Mouse (Mus musculus): ENCODE measurements at regions not wholly inside any gene's neighbourhood (a gene's known extent, or its start where the extent isn't known, plus 50 kb on each side); places are given as distances from the start of the nearest gene placed in this dataset.
"Not testable (repeated sequence)": the region's sequence is repeated elsewhere in the genome, so short reads cannot be mapped to it uniquely, and the experiment has no call there.

DNA sequence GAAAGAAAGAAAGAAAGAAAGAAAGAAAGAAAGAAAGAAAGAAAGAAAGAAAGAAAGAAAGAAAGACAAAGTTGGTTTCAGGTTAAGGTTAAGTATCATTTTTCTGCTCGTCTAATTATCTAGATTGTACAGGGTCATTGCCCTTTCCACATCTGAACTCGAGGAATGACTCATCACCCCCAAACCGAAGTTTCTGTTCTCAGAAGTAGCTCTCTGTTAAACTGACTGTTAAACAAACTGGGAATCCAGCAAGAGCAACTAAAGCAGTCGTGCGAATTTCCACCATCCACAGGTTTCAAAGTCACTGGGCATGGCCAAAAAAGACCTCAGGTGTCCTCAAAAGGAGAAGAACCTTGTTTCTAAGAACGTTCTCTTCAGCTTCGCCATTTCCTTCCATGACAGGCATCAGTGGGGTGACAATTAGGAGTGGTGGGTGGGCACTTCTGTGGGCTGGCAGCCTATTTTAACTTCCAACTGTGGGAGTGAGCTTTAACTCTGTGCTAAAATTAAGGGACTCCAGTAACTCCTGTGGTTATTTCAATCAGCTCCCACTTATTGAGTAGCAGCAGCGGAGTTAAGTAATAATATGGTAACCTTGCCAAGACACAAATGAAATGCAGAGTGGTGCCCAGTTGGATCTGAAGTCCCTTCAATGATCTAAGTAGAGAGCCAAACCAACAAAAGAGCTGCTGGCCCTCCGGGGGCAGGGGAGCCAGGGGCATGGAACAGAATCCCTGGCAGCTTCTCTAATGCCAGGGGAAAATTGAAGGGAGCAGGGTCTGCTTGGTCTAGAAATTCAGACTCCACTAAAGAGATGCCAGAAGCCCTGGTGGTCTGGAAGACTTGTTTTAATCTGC lies 470.5 kb upstream of the Smim15 start:
- no peak for ATAC-seq (ENCODE audit: low FRiP score)
- no peak overlapping the region for H3K27ac ChIP-seq
- WGBS: 84% methylated on average over 9 of the region's 9 CpGs
- no peaks in the 10 kb centered on the region for H3K4me1 ChIP-seq (replicated peaks)
- no peaks in the 10 kb centered on the region for H3K27me3 ChIP-seq
- no peaks in the 10 kb centered on the region for H3K9me3 ChIP-seq
- H3K4me2 ChIP-seq: no peak overlapping the region
- no peak overlapping the region for H3K4me3 ChIP-seq
- H3K9ac ChIP-seq: no peak overlapping the region
- H3K36me3 ChIP-seq: no peaks in the 10 kb centered on the region

- 88% methylated on average over 10 of the region's 10 CpGs for WGBS
- H3K27ac ChIP-seq: no peak overlapping the region
- H3K27me3 ChIP-seq: no peaks in the 10 kb centered on the region
- H3K4me2 ChIP-seq: no peak overlapping the region
- H3K9ac ChIP-seq: no peak overlapping the region
- H3K4me3 ChIP-seq: no peak overlapping the region
- ATAC-seq (ENCODE audit: low FRiP score): no peak
- H3K36me3 ChIP-seq: no peaks in the 10 kb centered on the region
- H3K4me1 ChIP-seq (replicated peaks): no peaks in the 10 kb centered on the region
- no peaks in the 10 kb centered on the region for H3K9me3 ChIP-seq
Observed at GRCm38 (mm10) chr13:107571539-107571938, 472.7 kb upstream of the Smim15 start.

GRCm38 (mm10) chr13:107569477-107569876 lies 474.8 kb upstream of the Smim15 start:
- WGBS: 90% methylated on average over 2 of the region's 2 CpGs
- Histone ChIP-seq H3K36me3 (no peaks in the 10 kb centered on the region), H3K9ac (no peak overlapping the region), H3K4me1 (replicated peaks) (no peaks in the 10 kb centered on the region), H3K4me2 (no peak overlapping the region), H3K27ac (no peak overlapping the region), H3K27me3 (no peaks in the 10 kb centered on the region), H3K9me3 (no peaks in the 10 kb centered on the region), H3K4me3 (no peak overlapping the region)
- no peak for ATAC-seq (ENCODE audit: low FRiP score)

DNA sequence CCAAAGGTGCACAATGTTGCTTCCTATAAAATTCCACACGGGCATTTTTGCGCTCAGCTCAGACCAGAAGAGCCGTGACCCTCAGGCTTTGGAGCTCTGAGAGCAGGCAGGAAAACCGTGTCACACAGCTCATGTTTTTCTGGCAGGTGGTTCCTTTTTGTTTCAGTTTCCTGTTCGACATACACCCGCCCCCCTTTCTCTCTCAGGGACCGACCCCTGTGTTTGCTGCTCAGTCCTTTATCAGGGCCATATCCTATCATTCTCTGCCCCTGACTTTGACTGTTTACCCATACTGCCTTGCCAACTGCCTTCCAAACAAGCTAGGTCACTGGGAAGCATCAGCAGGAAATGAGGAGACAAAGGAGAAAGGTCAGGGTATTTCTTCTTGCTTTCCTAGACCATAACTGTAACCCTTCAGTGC lies 475.5 kb upstream of the Smim15 start:
- Histone ChIP-seq H3K4me1 (replicated peaks) (no peaks in the 10 kb centered on the region), H3K9ac (no peak overlapping the region), H3K36me3 (no peaks in the 10 kb centered on the region), H3K27me3 (no peaks in the 10 kb centered on the region), H3K27ac (no peak overlapping the region), H3K4me3 (no peak overlapping the region), H3K4me2 (no peak overlapping the region), H3K9me3 (no peaks in the 10 kb centered on the region)
- ATAC-seq (ENCODE audit: low FRiP score): no peak
- WGBS: 73% methylated on average over 7 of the region's 7 CpGs

DNA sequence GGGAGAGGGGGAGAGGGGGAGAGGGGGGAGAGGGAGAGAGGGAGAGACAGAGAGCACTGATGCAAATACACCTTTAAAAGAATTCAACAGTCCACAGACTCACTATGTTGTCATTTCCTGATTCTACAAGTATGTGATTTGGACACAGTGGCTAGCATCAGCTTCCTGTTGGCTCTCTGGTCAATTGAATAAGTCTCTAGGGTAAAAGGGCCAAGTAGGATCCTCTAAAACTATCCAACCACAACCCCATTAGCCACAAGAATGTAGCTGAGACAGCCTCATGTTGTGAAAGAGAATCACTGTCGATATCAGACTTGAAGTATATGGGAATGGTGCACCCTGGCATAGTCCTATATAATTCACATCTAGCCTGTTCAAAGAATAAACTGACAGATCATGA lies 481.8 kb upstream of the Smim15 start:
- H3K27ac ChIP-seq: no peak overlapping the region
- no peaks in the 10 kb centered on the region for H3K36me3 ChIP-seq
- H3K4me1 ChIP-seq (replicated peaks): no peaks in the 10 kb centered on the region
- H3K4me3 ChIP-seq: no peak overlapping the region
- H3K9me3 ChIP-seq: no peaks in the 10 kb centered on the region
- no peak for ATAC-seq (ENCODE audit: low FRiP score)
- no peaks in the 10 kb centered on the region for H3K27me3 ChIP-seq
- H3K4me2 ChIP-seq: no peak overlapping the region
- WGBS: 79% methylated on average over 1 of the region's 1 CpGs
- H3K9ac ChIP-seq: no peak overlapping the region

- Histone ChIP-seq H3K4me1 (replicated peaks) (no peaks in the 10 kb centered on the region), H3K27me3 (no peaks in the 10 kb centered on the region), H3K27ac (no peak overlapping the region), H3K4me2 (no peak overlapping the region), H3K9me3 (no peaks in the 10 kb centered on the region), H3K36me3 (no peaks in the 10 kb centered on the region), H3K4me3 (no peak overlapping the region), H3K9ac (no peak overlapping the region)
- ATAC-seq (ENCODE audit: low FRiP score): no peak
- WGBS: 80% methylated on average over 2 of the region's 2 CpGs
Observed at GRCm38 (mm10) chr13:107561529-107561928, 482.7 kb upstream of the Smim15 start.

DNA sequence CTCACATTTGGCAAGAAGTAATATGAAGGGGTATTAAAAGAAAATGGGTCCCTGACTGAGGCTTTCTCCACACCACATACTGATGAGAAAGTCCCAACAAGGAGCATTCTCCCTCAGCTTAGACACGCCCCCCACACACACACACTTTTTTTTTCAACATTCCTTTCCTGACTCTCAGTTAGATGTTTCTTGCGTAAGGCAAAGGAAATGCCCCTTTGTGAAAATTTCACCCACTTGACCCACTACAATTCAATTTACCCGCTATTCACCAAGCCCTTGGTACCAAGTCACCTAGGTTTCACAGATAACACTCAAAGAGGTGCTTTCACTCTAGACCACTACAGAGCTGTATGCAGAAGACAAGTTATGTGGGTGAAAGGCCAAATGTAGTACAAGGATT lies 488.3 kb upstream of the Smim15 start:
- Histone ChIP-seq H3K27ac (no peak overlapping the region), H3K4me2 (no peak overlapping the region), H3K9me3 (no peaks in the 10 kb centered on the region), H3K4me3 (no peak overlapping the region), H3K4me1 (replicated peaks) (no peaks in the 10 kb centered on the region), H3K9ac (no peak overlapping the region), H3K27me3 (no peaks in the 10 kb centered on the region), H3K36me3 (no peaks in the 10 kb centered on the region)
- 86% methylated on average over 3 of the region's 3 CpGs for WGBS
- no peak for ATAC-seq (ENCODE audit: low FRiP score)

GRCm38 (mm10) chr13:107554091-107554490 lies 490.2 kb upstream of the Smim15 start:
- WGBS: 84% methylated on average over 3 of the region's 3 CpGs
- Histone ChIP-seq H3K4me1 (replicated peaks) (no peaks in the 10 kb centered on the region), H3K36me3 (no peaks in the 10 kb centered on the region), H3K27me3 (no peaks in the 10 kb centered on the region), H3K9ac (no peak overlapping the region), H3K9me3 (no peaks in the 10 kb centered on the region), H3K4me3 (no peak overlapping the region), H3K27ac (no peak overlapping the region), H3K4me2 (no peak overlapping the region)
- ATAC-seq (ENCODE audit: low FRiP score): no peak

GRCm38 (mm10) chr13:107552165-107552564 lies 492.1 kb upstream of the Smim15 start:
- 93% methylated on average over 4 of the region's 4 CpGs for WGBS
- ATAC-seq (ENCODE audit: low FRiP score): no peak

DNA sequence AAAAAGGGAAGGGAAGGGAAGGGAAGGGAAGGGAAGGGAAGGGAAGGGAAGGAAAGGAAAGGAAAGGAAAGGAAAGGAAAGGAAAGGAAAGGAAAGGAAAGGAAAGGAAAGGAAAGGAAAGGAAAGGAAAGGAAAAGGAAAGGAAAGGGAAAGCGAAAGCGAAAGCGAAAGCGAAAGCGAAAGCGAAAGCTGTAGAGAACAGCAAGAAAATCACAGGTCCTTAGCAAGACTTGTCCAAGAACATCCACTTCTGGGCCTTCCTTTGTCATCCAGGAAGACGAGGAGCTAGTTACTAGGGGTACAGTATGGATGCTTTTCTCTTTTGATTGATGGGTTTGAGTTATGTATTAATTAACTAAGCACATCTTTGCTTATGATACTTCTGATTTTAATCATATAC lies 494.3 kb upstream of the Smim15 start:
- H3K27ac ChIP-seq; H3K4me3 ChIP-seq; ATAC-seq (ENCODE audit: low FRiP score); H3K36me3 ChIP-seq; H3K9me3 ChIP-seq; H3K4me2 ChIP-seq; H3K27me3 ChIP-seq; H3K9ac ChIP-seq: not testable (repeated sequence)
- 93% methylated on average over 7 of the region's 7 CpGs for WGBS
- H3K4me1 ChIP-seq (replicated peaks): peaks cover 17% of the 10 kb centered on the region

More at GRCm38 (mm10) chr13:107552165-107552564, 492.1 kb upstream of the Smim15 start:
- no peaks in the 10 kb centered on the region for H3K36me3 ChIP-seq
- no peak overlapping the region for H3K4me3 ChIP-seq
- no peaks in the 10 kb centered on the region; the same call in 1 of the 2 replicates for H3K4me1 ChIP-seq (replicated peaks)
- H3K27me3 ChIP-seq: no peaks in the 10 kb centered on the region
- H3K9me3 ChIP-seq: no peaks in the 10 kb centered on the region
- H3K27ac ChIP-seq: no peak overlapping the region
- no peak overlapping the region for H3K9ac ChIP-seq
- no peak overlapping the region for H3K4me2 ChIP-seq

- Histone ChIP-seq H3K9ac (no peak overlapping the region), H3K4me2 (no peak overlapping the region), H3K4me1 (replicated peaks) (peaks cover 32% of the 10 kb centered on the region), H3K36me3 (no peaks in the 10 kb centered on the region), H3K27me3 (no peaks in the 10 kb centered on the region), H3K27ac (peak overlapping the region; percentile 82), H3K9me3 (no peaks in the 10 kb centered on the region; the same call in 1 of the 2 replicates), H3K4me3 (no peak overlapping the region)
- no peak for ATAC-seq (ENCODE audit: low FRiP score)
- WGBS: 68% methylated on average over 7 of the region's 7 CpGs
Observed at GRCm38 (mm10) chr13:107547073-107547472, 497.2 kb upstream of the Smim15 start.

GRCm38 (mm10) chr13:107546181-107546900 lies 497.9 kb upstream of the Smim15 start:
- Histone ChIP-seq H3K4me2 (peak overlapping the region; percentile 23; the same call in 1 of the 2 replicates), H3K4me1 (replicated peaks) (peaks cover 39% of the 10 kb centered on the region), H3K27me3 (no peaks in the 10 kb centered on the region), H3K4me3 (no peak overlapping the region), H3K27ac (peak overlapping the region; percentile 82), H3K36me3 (no peaks in the 10 kb centered on the region), H3K9ac (peak overlapping the region; percentile 29; the same call in 1 of the 2 replicates), H3K9me3 (no peaks in the 10 kb centered on the region; the same call in 1 of the 2 replicates)
- WGBS: 25% methylated on average over 10 of the region's 10 CpGs
- 0 out of 2 replicates have a peak, but pooled peaks have one; percentile 30 for ATAC-seq (ENCODE audit: low FRiP score)
